Mouse (Mus musculus): ENCODE results near the gene Pea15a. TPM values are rescaled to one million over a fixed set of nuclear protein-coding genes. Genes with fewer than 3 reads are reported as not detected.

Pea15a gene
- polyA plus RNA-seq, 1 experiment from 2014 or later, result 87.4 TPM

DNA sequence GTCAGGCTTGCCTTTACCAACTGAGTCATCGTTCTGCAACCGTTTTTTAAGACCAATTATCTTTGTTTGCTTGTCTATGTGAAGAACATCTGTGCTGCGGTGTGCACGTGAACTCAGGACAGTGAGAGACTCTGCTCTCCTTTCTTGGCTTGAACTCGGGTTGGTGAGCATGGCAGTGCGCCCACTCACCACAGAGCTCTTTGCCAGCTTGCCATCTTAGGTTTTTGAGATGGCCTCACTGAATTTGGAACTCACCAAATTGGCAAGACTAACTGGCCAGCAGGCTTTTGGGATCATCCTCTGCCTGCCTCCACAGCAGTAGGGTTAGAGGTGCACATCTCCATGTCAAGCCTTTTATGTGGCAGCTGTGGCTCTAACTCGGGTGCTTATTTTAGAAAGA is 28.8 kb downstream of the Pea15a start:
- H3K27ac ChIP-seq (ENCODE audit: low read depth), result no peak overlapping the region
- no peak for ATAC-seq (replicated peaks; ENCODE audit: low FRiP score, low TSS enrichment, low read depth)
- DNase-seq (ENCODE audit: low spot score), result no peak
- 94% methylated on average over 7 of the region's 7 CpGs for WGBS
- peaks cover 97% of the 10 kb centered on the region for H3K36me3 ChIP-seq (ENCODE audit: control insufficient read depth, insufficient read depth, low read length)
- no peaks in the 10 kb centered on the region for H3K27me3 ChIP-seq (replicated peaks; ENCODE audit: control insufficient read depth, insufficient read depth, low read length)
- H3K9me3 ChIP-seq (ENCODE audit: control insufficient read depth, low read length), result no peaks in the 10 kb centered on the region
- no peaks in the 10 kb centered on the region for H3K4me1 ChIP-seq (replicated peaks; ENCODE audit: control insufficient read depth, insufficient read depth, low read length)
- no peak overlapping the region for H3K9ac ChIP-seq (ENCODE audit: low read length)
- H3K4me2 ChIP-seq (ENCODE audit: low read length), result no peak overlapping the region
- H3K4me3 ChIP-seq (ENCODE audit: low read depth, low read length), result no peak overlapping the region

DNA sequence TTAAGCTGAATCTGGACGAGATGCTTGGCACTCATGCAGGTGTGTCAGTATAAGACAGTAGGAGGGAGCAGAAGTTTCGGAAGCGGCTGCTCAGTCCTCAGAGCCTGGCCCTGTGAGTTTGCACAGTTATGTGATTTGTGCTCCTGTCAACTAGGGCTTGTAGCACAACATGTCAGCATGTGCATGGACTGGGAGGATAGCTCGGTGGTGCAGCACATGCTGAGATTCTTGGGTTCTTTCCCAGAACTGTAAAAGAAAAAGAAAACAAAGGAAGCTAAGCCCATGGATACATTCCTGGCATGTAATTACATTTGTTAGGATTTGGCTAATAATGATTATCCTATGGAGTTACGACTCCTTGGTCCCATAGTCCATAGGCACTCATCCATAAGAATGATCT is 33.4 kb downstream of the Pea15a start:
- Histone ChIP-seq H3K4me2 (ENCODE audit: low read length) (no peak overlapping the region), H3K27ac (ENCODE audit: low read depth) (no peak overlapping the region), H3K36me3 (ENCODE audit: control insufficient read depth, insufficient read depth, low read length) (peaks cover 96% of the 10 kb centered on the region), H3K27me3 (replicated peaks; ENCODE audit: control insufficient read depth, insufficient read depth, low read length) (no peaks in the 10 kb centered on the region), H3K4me3 (ENCODE audit: low read depth, low read length) (no peak overlapping the region), H3K9me3 (ENCODE audit: control insufficient read depth, low read length) (no peaks in the 10 kb centered on the region), H3K4me1 (replicated peaks; ENCODE audit: control insufficient read depth, insufficient read depth, low read length) (no peaks in the 10 kb centered on the region), H3K9ac (ENCODE audit: low read length) (no peak overlapping the region)
- 88% methylated on average over 5 of the region's 5 CpGs for WGBS
- ATAC-seq (replicated peaks; ENCODE audit: low FRiP score, low TSS enrichment, low read depth), result no peak
- DNase-seq (ENCODE audit: low spot score), result no peak

DNA sequence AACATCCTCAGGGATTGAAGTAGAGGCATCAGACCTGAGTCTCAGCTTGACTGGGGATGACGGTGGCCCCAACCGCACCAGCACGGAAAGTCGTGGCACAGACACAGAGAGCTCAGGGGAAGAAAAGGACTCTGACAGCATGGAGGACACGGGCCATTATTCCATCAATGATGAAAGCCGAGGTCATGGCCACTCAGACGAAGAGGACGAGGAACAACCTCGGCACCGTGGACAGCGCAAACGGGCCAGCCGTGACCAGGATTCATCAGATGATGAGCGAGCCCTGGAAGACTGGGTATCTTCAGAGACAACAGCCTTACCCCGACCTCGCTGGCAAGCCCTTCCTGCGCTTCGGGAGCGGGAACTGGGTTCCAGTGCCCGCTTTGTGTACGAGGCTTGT is 34.2 kb downstream of the Pea15a start:
- Histone ChIP-seq H3K4me1 (replicated peaks; ENCODE audit: control insufficient read depth, insufficient read depth, low read length) (no peaks in the 10 kb centered on the region), H3K4me3 (ENCODE audit: low read depth, low read length) (no peak overlapping the region), H3K27ac (ENCODE audit: low read depth) (no peak overlapping the region), H3K9me3 (ENCODE audit: control insufficient read depth, low read length) (no peaks in the 10 kb centered on the region), H3K4me2 (ENCODE audit: low read length) (no peak overlapping the region), H3K9ac (ENCODE audit: low read length) (no peak overlapping the region), H3K36me3 (ENCODE audit: control insufficient read depth, insufficient read depth, low read length) (peaks cover 96% of the 10 kb centered on the region), H3K27me3 (replicated peaks; ENCODE audit: control insufficient read depth, insufficient read depth, low read length) (no peaks in the 10 kb centered on the region)
- ATAC-seq (replicated peaks; ENCODE audit: low FRiP score, low TSS enrichment, low read depth) (no peak), DNase-seq (ENCODE audit: low spot score) (no peak)
- WGBS, result 95% methylated on average over 21 of the region's 21 CpGs

DNA sequence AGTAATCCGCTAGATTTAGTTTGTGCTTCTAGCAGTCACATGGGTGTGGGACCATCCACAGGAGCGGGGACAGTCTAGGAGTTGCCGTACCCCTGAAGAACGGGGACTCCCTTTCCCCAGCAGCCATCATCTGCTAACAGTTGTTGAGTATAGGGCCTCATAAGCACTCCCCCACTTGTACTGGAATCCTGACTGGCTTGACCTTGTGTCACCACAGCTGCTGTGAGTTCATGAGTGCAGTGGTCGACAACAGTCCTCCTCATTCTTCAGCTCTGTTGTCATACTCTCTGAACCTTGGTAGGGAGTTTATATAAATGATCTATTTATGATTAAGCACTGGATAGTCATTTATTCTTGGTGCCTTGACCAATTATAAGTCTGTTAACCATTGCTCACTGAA is 36.8 kb downstream of the Pea15a start:
- DNase-seq (ENCODE audit: low spot score), result no peak
- no peaks in the 10 kb centered on the region for H3K9me3 ChIP-seq (ENCODE audit: control insufficient read depth, low read length)
- no peaks in the 10 kb centered on the region for H3K27me3 ChIP-seq (replicated peaks; ENCODE audit: control insufficient read depth, insufficient read depth, low read length)
- no peak for ATAC-seq (replicated peaks; ENCODE audit: low FRiP score, low TSS enrichment, low read depth)
- 96% methylated on average over 5 of the region's 5 CpGs for WGBS
- no peak overlapping the region for H3K4me3 ChIP-seq (ENCODE audit: low read depth, low read length)
- no peak overlapping the region for H3K4me2 ChIP-seq (ENCODE audit: low read length)
- H3K27ac ChIP-seq (ENCODE audit: low read depth), result no peak overlapping the region
- H3K9ac ChIP-seq (ENCODE audit: low read length), result no peak overlapping the region
- H3K4me1 ChIP-seq (replicated peaks; ENCODE audit: control insufficient read depth, insufficient read depth, low read length), result no peaks in the 10 kb centered on the region
- H3K36me3 ChIP-seq (ENCODE audit: control insufficient read depth, insufficient read depth, low read length), result peaks cover 95% of the 10 kb centered on the region

DNA sequence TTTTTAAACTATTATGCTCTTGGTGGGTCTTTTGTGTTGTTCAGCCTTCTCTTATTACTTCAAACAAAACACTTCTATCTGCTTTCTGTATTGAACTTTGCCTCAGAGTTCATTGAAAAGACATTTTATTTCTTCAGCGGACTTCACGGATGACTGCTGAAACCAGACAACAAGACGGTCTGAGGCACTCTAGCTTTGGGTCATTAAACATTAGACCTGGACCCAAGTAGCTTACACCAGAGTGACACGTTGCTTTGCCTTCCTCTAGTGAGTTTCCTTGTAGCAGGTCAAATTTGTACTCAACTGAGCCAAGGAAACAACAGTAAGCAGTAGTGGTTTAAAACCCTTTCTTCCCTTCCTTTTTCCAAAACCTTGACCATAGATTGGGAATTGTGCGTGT is 38.7 kb downstream of the Pea15a start:
- no peak overlapping the region for H3K9ac ChIP-seq (ENCODE audit: low read length)
- H3K4me2 ChIP-seq (ENCODE audit: low read length), result no peak overlapping the region
- 92% methylated on average over 5 of the region's 5 CpGs for WGBS
- H3K4me1 ChIP-seq (replicated peaks; ENCODE audit: control insufficient read depth, insufficient read depth, low read length), result no peaks in the 10 kb centered on the region
- ATAC-seq (replicated peaks; ENCODE audit: low FRiP score, low TSS enrichment, low read depth), result no peak
- peaks cover 80% of the 10 kb centered on the region for H3K36me3 ChIP-seq (ENCODE audit: control insufficient read depth, insufficient read depth, low read length)
- DNase-seq (ENCODE audit: low spot score), result no peak
- H3K4me3 ChIP-seq (ENCODE audit: low read depth, low read length), result no peak overlapping the region
- no peaks in the 10 kb centered on the region for H3K27me3 ChIP-seq (replicated peaks; ENCODE audit: control insufficient read depth, insufficient read depth, low read length)
- no peak overlapping the region for H3K27ac ChIP-seq (ENCODE audit: low read depth)
- H3K9me3 ChIP-seq (ENCODE audit: control insufficient read depth, low read length), result no peaks in the 10 kb centered on the region

DNA sequence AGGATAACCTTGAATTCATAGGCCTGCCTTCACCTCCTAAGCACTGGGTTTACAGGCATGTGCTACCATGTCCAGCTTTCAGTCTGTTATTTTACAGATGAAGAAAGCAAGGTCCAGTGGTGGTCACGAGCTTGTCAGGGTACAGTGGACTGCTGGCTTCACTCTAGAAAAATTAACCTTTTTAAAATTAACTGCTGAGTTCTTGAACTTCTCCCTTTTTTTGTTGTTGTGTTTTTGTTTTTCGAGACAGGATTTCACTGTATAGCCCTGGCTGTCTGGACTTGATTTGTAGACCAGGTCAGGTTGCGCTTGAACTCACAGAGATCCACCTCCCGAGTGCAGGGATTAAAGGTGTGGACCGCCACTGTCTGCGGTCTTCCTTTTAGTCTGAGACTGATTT is 43.6 kb downstream of the Pea15a start:
- no peak overlapping the region for H3K4me3 ChIP-seq (ENCODE audit: low read depth, low read length)
- no peaks in the 10 kb centered on the region for H3K27me3 ChIP-seq (replicated peaks; ENCODE audit: control insufficient read depth, insufficient read depth, low read length)
- no peak overlapping the region for H3K4me2 ChIP-seq (ENCODE audit: low read length)
- H3K4me1 ChIP-seq (replicated peaks; ENCODE audit: control insufficient read depth, insufficient read depth, low read length), result peaks cover 3% of the 10 kb centered on the region
- H3K9ac ChIP-seq (ENCODE audit: low read length), result no peak overlapping the region
- DNase-seq (ENCODE audit: low spot score) (no peak), ATAC-seq (replicated peaks; ENCODE audit: low FRiP score, low TSS enrichment, low read depth) (no peak)
- H3K9me3 ChIP-seq (ENCODE audit: control insufficient read depth, low read length), result no peaks in the 10 kb centered on the region
- 74% methylated on average over 6 of the region's 6 CpGs for WGBS
- peaks cover 33% of the 10 kb centered on the region for H3K36me3 ChIP-seq (ENCODE audit: control insufficient read depth, insufficient read depth, low read length)
- H3K27ac ChIP-seq (ENCODE audit: low read depth), result no peak overlapping the region

DNA sequence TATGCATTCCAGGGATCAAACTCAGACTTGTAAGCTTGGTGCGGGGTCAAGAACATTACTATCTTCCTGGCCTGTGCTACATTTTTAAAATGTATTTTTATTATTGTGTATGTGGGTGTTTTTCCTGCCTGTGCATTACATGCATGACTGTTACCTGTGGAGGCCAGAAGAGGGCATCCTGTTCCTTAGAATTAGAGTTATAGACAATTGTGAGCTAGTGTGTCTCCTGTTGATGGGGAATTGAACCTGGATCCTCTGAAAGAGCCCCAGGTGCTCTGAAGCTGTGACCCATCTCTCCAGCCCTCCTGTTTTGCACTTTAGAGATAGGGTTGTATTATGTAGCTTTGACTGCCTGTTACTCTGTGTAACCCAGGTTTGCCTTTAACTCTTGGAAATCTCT is 44.6 kb downstream of the Pea15a start:
- ATAC-seq (replicated peaks; ENCODE audit: low FRiP score, low TSS enrichment, low read depth), result no peak
- H3K27me3 ChIP-seq (replicated peaks; ENCODE audit: control insufficient read depth, insufficient read depth, low read length), result no peaks in the 10 kb centered on the region
- H3K9ac ChIP-seq (ENCODE audit: low read length), result no peak overlapping the region
- 95% methylated on average over 1 of the region's 1 CpGs for WGBS
- no peak for DNase-seq (ENCODE audit: low spot score)
- no peak overlapping the region for H3K4me3 ChIP-seq (ENCODE audit: low read depth, low read length)
- peaks cover 23% of the 10 kb centered on the region for H3K36me3 ChIP-seq (ENCODE audit: control insufficient read depth, insufficient read depth, low read length)
- H3K27ac ChIP-seq (ENCODE audit: low read depth), result no peak overlapping the region
- no peak overlapping the region for H3K4me2 ChIP-seq (ENCODE audit: low read length)
- no peaks in the 10 kb centered on the region for H3K9me3 ChIP-seq (ENCODE audit: control insufficient read depth, low read length)
- peaks cover 3% of the 10 kb centered on the region for H3K4me1 ChIP-seq (replicated peaks; ENCODE audit: control insufficient read depth, insufficient read depth, low read length)

DNA sequence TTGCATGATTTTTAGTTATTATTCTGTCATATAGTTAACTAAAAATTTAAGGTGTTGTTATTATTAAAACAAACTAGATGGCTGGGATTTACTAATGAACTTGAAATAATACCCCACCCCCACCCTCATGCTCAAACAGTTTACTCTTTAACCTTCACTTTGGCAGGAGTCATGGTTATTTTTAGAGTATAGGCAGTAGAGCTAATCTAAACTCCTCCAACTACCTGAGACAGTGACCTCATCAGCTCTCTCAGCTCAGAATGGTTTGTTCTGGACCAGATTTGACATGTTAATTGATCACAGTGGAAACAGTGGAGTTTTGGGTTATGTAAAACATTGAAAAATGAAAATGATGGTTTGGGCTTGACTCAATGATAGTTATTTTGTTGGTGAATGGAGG is 46.1 kb downstream of the Pea15a start:
- Histone ChIP-seq H3K4me2 (ENCODE audit: low read length) (0 out of 2 replicates have a peak overlapping the region, but pooled peaks have one; percentile 7), H3K4me1 (replicated peaks; ENCODE audit: control insufficient read depth, insufficient read depth, low read length) (peaks cover 3% of the 10 kb centered on the region), H3K27ac (ENCODE audit: low read depth) (no peak overlapping the region), H3K27me3 (replicated peaks; ENCODE audit: control insufficient read depth, insufficient read depth, low read length) (no peaks in the 10 kb centered on the region), H3K9ac (ENCODE audit: low read length) (no peak overlapping the region), H3K36me3 (ENCODE audit: control insufficient read depth, insufficient read depth, low read length) (peaks cover 22% of the 10 kb centered on the region), H3K9me3 (ENCODE audit: control insufficient read depth, low read length) (no peaks in the 10 kb centered on the region), H3K4me3 (ENCODE audit: low read depth, low read length) (no peak overlapping the region)
- no peak for ATAC-seq (replicated peaks; ENCODE audit: low FRiP score, low TSS enrichment, low read depth)
- DNase-seq (ENCODE audit: low spot score), result no peak

DNA sequence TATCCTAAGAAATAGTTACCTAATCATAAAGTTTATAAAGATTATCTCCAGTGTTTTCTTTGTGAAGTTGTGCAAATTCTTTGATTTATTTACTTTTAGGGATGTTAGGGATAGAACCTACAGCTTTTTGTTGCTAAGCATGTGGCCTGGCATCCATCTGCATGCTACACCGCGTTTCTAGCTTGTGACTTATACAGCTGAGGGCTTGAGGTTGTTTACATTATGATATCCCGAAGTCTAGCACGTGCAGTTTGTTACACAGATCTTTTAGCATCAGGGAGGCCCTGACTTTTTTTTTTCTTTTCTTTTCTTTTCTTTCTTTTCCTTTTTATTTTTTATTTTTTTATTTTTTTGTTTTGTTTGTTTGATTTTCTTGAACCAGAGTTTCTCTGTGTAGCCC is 46.6 kb downstream of the Pea15a start:
- ATAC-seq (replicated peaks; ENCODE audit: low FRiP score, low TSS enrichment, low read depth), result no peak
- Histone ChIP-seq H3K4me2 (ENCODE audit: low read length) (0 out of 2 replicates have a peak overlapping the region, but pooled peaks have one; percentile 7), H3K9me3 (ENCODE audit: control insufficient read depth, low read length) (no peaks in the 10 kb centered on the region), H3K4me1 (replicated peaks; ENCODE audit: control insufficient read depth, insufficient read depth, low read length) (peaks cover 3% of the 10 kb centered on the region), H3K4me3 (ENCODE audit: low read depth, low read length) (no peak overlapping the region), H3K27me3 (replicated peaks; ENCODE audit: control insufficient read depth, insufficient read depth, low read length) (no peaks in the 10 kb centered on the region), H3K9ac (ENCODE audit: low read length) (no peak overlapping the region), H3K36me3 (ENCODE audit: control insufficient read depth, insufficient read depth, low read length) (peaks cover 22% of the 10 kb centered on the region), H3K27ac (ENCODE audit: low read depth) (no peak overlapping the region)
- no peak for DNase-seq (ENCODE audit: low spot score)
- WGBS, result 16% methylated on average over 4 of the region's 4 CpGs
